Mouse (Mus musculus) layer of hippocampus, postnatal 10 days (tissue): ENCODE measurements around the gene Rasgrf2. TPM values are rescaled to one million over a fixed set of nuclear protein-coding genes. Genes with fewer than 3 reads are reported as not detected.

Experiments used
- DNase-seq, 2 experiments: peaks; one replicate each; pipeline ENCODE4 v3.0.0; 2021; ENCODE audit warnings: low spot score in 2 of 2
- total RNA-seq, 2 experiments: library from RNA; stranded (reverse); gene quantifications; 2 replicates each; pipeline ENCODE4 v1.2.3; 2021

Gene Rasgrf2
- total RNA-seq, 2 experiments from 2014 or later: 69.9 to 71.0 TPM

- DNase-seq: no peak
These were observed 246.6 kb downstream of the Rasgrf2 start for GRCm38 (mm10) chr13:91884714-91885386.

GRCm38 (mm10) chr13:91881837-91882480 is 249.5 kb downstream of the Rasgrf2 start:
- peak; percentile 72 to 78 for DNase-seq

GRCm38 (mm10) chr13:91880256-91880655 is 251.2 kb downstream of the Rasgrf2 start:
- DNase-seq: no peak

GRCm38 (mm10) chr13:91877996-91878395 is 253.5 kb downstream of the Rasgrf2 start:
- DNase-seq: no peak

- DNase-seq: no peak
These were observed 254.1 kb downstream of the Rasgrf2 start for GRCm38 (mm10) chr13:91877350-91877749.

GRCm38 (mm10) chr13:91876741-91877349 is 254.6 kb downstream of the Rasgrf2 start, which contains the start of gene Ckmt2:
Gene Ckmt2 (minus strand): TSS chr13:91876885.
- DNase-seq: no peak

- DNase-seq: no peak
These were observed 255.9 kb downstream of the Rasgrf2 start for GRCm38 (mm10) chr13:91875581-91875980.

GRCm38 (mm10) chr13:91874565-91874964 is 256.9 kb downstream of the Rasgrf2 start:
- DNase-seq: no peak

- no peak for DNase-seq
These were observed 257.6 kb downstream of the Rasgrf2 start for GRCm38 (mm10) chr13:91873734-91874329.

GRCm38 (mm10) chr13:91868577-91868976 is 262.9 kb downstream of the Rasgrf2 start:
- DNase-seq: no peak

GRCm38 (mm10) chr13:91858835-91859234 is 272.6 kb downstream of the Rasgrf2 start:
- DNase-seq: no peak

GRCm38 (mm10) chr13:91857427-91857826 is 274.0 kb downstream of the Rasgrf2 start:
- DNase-seq: no peak

GRCm38 (mm10) chr13:91854412-91854811 is 277.0 kb downstream of the Rasgrf2 start:
- DNase-seq: no peak

Other genes with a start within 250 kb of the Rasgrf2 start
- not detected for gene Gm20379, start 174.3 kb upstream of the Rasgrf2 start, total RNA-seq
- gene Dhfr, start 223.1 kb upstream of the Rasgrf2 start, total RNA-seq: 1 to 10 TPM; 2.0 to 2.1 TPM
- 10 to 100 TPM; 29.4 to 30.9 TPM for gene Msh3, start 223.3 kb upstream of the Rasgrf2 start, total RNA-seq